Mouse (Mus musculus) forebrain, embryonic 14.5 days (tissue): ENCODE measurements at regions not wholly inside any gene's neighbourhood (a gene's known extent, or its start where the extent isn't known, plus 50 kb on each side); places are given as distances from the start of the nearest gene placed in this dataset.

Experiments
- ATAC-seq: fragments of 200-750 bp; cut with Nextera tagmentation; 2 replicates; pipeline ENCODE4 v1.8.0; 2017; ENCODE audit warnings: mild to moderate bottlenecking, moderate library complexity
- DNase-seq: peaks from one replicate; pipeline ENCODE4 v3.0.0-alpha.2; 2015; ENCODE audit warnings: low spot score
- H3K27ac ChIP-seq: fragments of 300-500 bp; sonication (generic); 2 replicates; pipeline ENCODE4 v1.5.1; 2014; ENCODE audit warnings: low read depth, mild to moderate bottlenecking, control low read depth, low read length, moderate library complexity
- H3K27me3 ChIP-seq: fragments of 300-500 bp; sonication (generic); replicated peaks from 2 replicates; pipeline ENCODE4 v1.6.1; 2014; ENCODE audit warnings: low read length, control low read depth, mixed read lengths; ENCODE audit not compliant: control insufficient read depth, insufficient read depth
- H3K36me3 ChIP-seq: fragments of 300-500 bp; sonication (generic); 2 replicates; pipeline ENCODE4 v1.6.1; 2014; ENCODE audit warnings: low read length, control low read depth; ENCODE audit not compliant: control insufficient read depth, insufficient read depth
- H3K4me1 ChIP-seq: fragments of 300-500 bp; sonication (generic); 2 replicates; pipeline ENCODE4 v1.6.1; 2014; ENCODE audit warnings: antibody characterized with exemption, low read length, control low read depth; ENCODE audit not compliant: control insufficient read depth, insufficient read depth
- H3K4me2 ChIP-seq: fragments of 300-500 bp; sonication (generic); 2 replicates; pipeline ENCODE4 v1.6.1; 2014; ENCODE audit warnings: mild to moderate bottlenecking, control low read depth, low read length
- H3K4me3 ChIP-seq: fragments of 300-500 bp; sonication (generic); 2 replicates; pipeline ENCODE4 v1.5.1; 2014; ENCODE audit warnings: low read depth, low read length, control low read depth
- H3K9ac ChIP-seq: fragments of 300-500 bp; sonication (generic); 2 replicates; pipeline ENCODE4 v1.6.1; 2014; ENCODE audit warnings: mild to moderate bottlenecking, low read length, control low read depth, moderate library complexity
- H3K9me3 ChIP-seq: fragments of 300-500 bp; sonication (generic); replicated peaks from 2 replicates; pipeline ENCODE4 v1.6.1; 2016; ENCODE audit warnings: low read length, control low read depth, mixed read lengths; ENCODE audit not compliant: control insufficient read depth
- WGBS: fragments of 180-500 bp; shearing (Covaris S2); extraction: QIAGEN DNeasy Blood & Tissue Kit; methylation state at CpG from one replicate; pipeline ENCODE4 v1.1.7; 2014; 5-methylcytosine and 5-hydroxymethylcytosine counted together

- 82% methylated on average over 17 of the region's 17 CpGs for WGBS
- ATAC-seq (no peak), DNase-seq (no peak)
- H3K9ac ChIP-seq, result no peak overlapping the region
- no peak overlapping the region for H3K27ac ChIP-seq
- H3K36me3 ChIP-seq, result no peaks in the 10 kb centered on the region
- no peaks in the 10 kb centered on the region for H3K4me1 ChIP-seq
- no peaks in the 10 kb centered on the region for H3K27me3 ChIP-seq
- H3K4me3 ChIP-seq, result no peak overlapping the region
- no peaks in the 10 kb centered on the region for H3K9me3 ChIP-seq
- H3K4me2 ChIP-seq, result no peak overlapping the region
These were observed 65.3 kb upstream of the Pomp start for GRCm38 (mm10) chr5:147794711-147795532.

DNA sequence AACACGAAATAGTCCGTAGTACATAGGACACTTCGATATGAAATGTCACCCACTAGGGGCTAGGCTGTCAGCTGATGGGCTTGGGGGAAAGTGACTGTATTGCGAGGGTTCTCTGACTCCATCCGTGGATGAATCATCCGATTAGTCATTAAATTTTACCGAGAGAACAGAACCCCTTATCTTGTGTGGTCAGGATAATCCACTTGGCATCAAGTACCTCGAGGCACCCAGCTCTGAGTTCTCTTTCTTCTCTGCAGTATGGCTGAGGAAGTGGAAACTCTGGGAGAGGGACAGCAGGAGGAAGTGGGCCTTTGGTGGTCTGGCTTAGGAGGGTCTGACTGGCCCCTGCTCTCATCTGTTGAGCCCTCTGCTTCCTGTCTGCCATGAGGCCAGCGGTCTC, 67.2 kb upstream of the Pomp start:
- H3K36me3 ChIP-seq, result no peaks in the 10 kb centered on the region
- H3K27me3 ChIP-seq, result no peaks in the 10 kb centered on the region
- DNase-seq, result no peak
- no peak for ATAC-seq
- H3K4me3 ChIP-seq, result no peak overlapping the region
- H3K9me3 ChIP-seq, result no peaks in the 10 kb centered on the region
- no peaks in the 10 kb centered on the region for H3K4me1 ChIP-seq
- H3K4me2 ChIP-seq, result no peak overlapping the region
- no peak overlapping the region for H3K9ac ChIP-seq
- no peak overlapping the region for H3K27ac ChIP-seq
- 81% methylated on average over 9 of the region's 9 CpGs for WGBS

- Histone ChIP-seq H3K4me1 (no peaks in the 10 kb centered on the region), H3K36me3 (no peaks in the 10 kb centered on the region), H3K4me3 (no peak overlapping the region), H3K27ac (no peak overlapping the region), H3K27me3 (no peaks in the 10 kb centered on the region), H3K9ac (no peak overlapping the region), H3K4me2 (no peak overlapping the region), H3K9me3 (no peaks in the 10 kb centered on the region)
- 44% methylated on average over 4 of the region's 4 CpGs for WGBS
- ATAC-seq (no peak), DNase-seq (peak; percentile 25)
These were observed 66.8 kb upstream of the Flt1 start for GRCm38 (mm10) chr5:147792638-147793037.

GRCm38 (mm10) chr5:147791121-147791520, 65.3 kb upstream of the Flt1 start:
- Histone ChIP-seq H3K27me3 (no peaks in the 10 kb centered on the region), H3K4me1 (no peaks in the 10 kb centered on the region), H3K27ac (no peak overlapping the region), H3K4me2 (no peak overlapping the region), H3K9me3 (no peaks in the 10 kb centered on the region), H3K4me3 (no peak overlapping the region), H3K9ac (no peak overlapping the region), H3K36me3 (no peaks in the 10 kb centered on the region)
- ATAC-seq, result no peak
- DNase-seq, result no peak

- ATAC-seq, result no peak
- Histone ChIP-seq H3K27ac (no peak overlapping the region), H3K9me3 (no peaks in the 10 kb centered on the region), H3K4me3 (no peak overlapping the region), H3K27me3 (no peaks in the 10 kb centered on the region), H3K9ac (no peak overlapping the region), H3K4me1 (no peaks in the 10 kb centered on the region), H3K36me3 (no peaks in the 10 kb centered on the region), H3K4me2 (no peak overlapping the region)
- no peak for DNase-seq
- 88% methylated on average over 6 of the region's 6 CpGs for WGBS
These were observed 62.7 kb upstream of the Flt1 start for GRCm38 (mm10) chr5:147788496-147788895.

DNA sequence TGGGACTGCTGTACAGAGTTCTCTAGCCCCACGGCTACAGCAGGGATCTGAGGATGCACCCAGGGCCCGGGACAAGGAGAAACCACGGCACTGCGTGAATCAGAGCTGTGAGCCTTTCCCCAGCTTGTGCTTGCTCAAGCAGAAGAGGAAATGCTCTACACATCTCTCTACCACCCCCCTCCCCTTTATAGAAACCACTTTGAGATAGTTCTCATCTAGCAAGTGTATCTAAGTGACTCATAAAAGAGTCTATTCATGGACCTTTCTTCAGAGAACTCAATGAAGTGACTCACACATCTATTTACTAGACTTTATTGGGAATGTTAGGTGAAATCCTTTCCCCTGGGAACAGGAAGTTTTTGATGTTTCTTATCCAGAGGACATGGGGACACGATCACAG, 61.0 kb upstream of the Flt1 start:
- H3K36me3 ChIP-seq, result no peaks in the 10 kb centered on the region
- H3K4me3 ChIP-seq, result no peak overlapping the region
- no peak overlapping the region for H3K9ac ChIP-seq
- H3K4me2 ChIP-seq, result no peak overlapping the region
- DNase-seq (no peak), ATAC-seq (no peak)
- WGBS, result 76% methylated on average over 5 of the region's 5 CpGs
- H3K27ac ChIP-seq, result no peak overlapping the region
- no peaks in the 10 kb centered on the region for H3K27me3 ChIP-seq
- no peaks in the 10 kb centered on the region for H3K4me1 ChIP-seq
- H3K9me3 ChIP-seq, result no peaks in the 10 kb centered on the region

DNA sequence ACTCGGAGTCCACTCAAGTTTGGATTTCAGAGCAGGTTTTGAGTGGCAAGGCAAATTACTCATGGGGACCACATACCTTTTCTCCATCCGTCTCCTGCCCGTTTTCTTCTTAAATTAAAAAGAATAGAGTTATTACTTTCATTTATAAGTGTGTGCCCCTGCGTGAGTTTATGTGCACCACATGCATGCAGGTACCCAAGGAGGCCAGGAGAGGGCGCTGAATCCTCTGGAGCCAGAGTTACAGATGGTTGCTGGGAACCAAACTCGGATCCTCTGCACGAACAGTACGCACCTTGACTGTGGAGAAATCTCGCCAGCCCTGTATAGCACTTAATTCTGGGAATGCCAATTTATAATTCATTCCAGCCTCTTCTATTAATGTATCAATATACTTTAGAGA, 58.3 kb upstream of the Flt1 start:
- H3K4me2 ChIP-seq, result no peak overlapping the region
- H3K27me3 ChIP-seq, result no peaks in the 10 kb centered on the region
- no peaks in the 10 kb centered on the region for H3K4me1 ChIP-seq
- H3K9me3 ChIP-seq, result no peaks in the 10 kb centered on the region
- H3K36me3 ChIP-seq, result no peaks in the 10 kb centered on the region
- H3K4me3 ChIP-seq, result no peak overlapping the region
- 95% methylated on average over 9 of the region's 9 CpGs for WGBS
- ATAC-seq (no peak), DNase-seq (no peak)
- H3K27ac ChIP-seq, result no peak overlapping the region
- no peak overlapping the region for H3K9ac ChIP-seq

DNA sequence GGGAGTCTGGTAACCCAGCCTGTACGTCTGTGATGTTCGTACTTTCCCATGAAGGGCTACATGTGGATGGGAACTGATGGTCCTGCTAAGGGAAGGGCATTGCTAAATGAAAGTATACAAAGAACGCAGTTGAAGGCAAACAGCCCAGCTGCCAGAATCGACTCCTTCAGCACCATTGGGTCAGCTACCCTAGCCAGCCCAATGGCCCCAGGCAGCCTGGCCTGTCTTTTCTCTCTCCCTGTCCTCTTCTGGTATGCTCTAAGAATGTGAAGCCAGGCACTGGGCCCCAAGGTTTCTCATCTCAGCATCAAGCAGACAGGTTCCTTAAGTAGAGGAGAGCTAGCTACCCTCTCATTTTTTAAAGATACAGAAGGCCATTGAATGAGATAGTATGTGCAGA, 57.7 kb upstream of the Flt1 start:
- Histone ChIP-seq H3K27ac (no peak overlapping the region), H3K27me3 (no peaks in the 10 kb centered on the region), H3K9ac (no peak overlapping the region), H3K4me1 (no peaks in the 10 kb centered on the region), H3K9me3 (no peaks in the 10 kb centered on the region), H3K4me2 (no peak overlapping the region), H3K4me3 (no peak overlapping the region), H3K36me3 (no peaks in the 10 kb centered on the region)
- DNase-seq (no peak), ATAC-seq (no peak)
- 90% methylated on average over 4 of the region's 4 CpGs for WGBS

DNA sequence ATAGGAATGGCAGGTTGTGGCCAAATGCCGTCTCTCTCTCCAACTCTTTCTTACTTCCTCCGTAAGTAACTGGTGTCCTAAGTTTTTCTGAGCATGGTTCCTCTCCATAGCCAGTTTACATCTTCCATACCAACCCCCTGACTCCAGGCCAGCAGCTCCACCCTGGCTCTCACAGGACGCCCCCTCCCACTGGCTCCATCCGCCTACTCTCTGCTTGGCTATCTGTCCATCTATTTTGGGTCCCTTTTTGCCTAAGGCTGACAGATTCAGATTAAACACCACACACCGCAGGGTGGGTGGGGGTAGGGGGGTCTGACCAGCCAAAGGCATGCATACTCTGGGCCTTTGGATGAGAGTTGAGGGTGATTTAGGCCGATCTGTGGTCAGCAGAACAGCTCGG, 57.0 kb upstream of the Flt1 start:
- Histone ChIP-seq H3K9ac (no peak overlapping the region), H3K9me3 (no peaks in the 10 kb centered on the region), H3K36me3 (no peaks in the 10 kb centered on the region), H3K4me1 (no peaks in the 10 kb centered on the region), H3K4me3 (no peak overlapping the region), H3K27me3 (no peaks in the 10 kb centered on the region), H3K27ac (no peak overlapping the region), H3K4me2 (no peak overlapping the region)
- ATAC-seq, result no peak
- WGBS, result 55% methylated on average over 7 of the region's 7 CpGs
- no peak for DNase-seq
